Mouse (Mus musculus) lung, postnatal 0 days (tissue): Measurements from ENCODE around the gene Hs3st6. TPM values are rescaled to one million over a fixed set of nuclear protein-coding genes. Genes with fewer than 3 reads are reported as not detected.

Source experiments
- ATAC-seq: fragments of 200-750 bp; cut with Nextera tagmentation; 2 replicates; pipeline ENCODE4 v1.8.0; 2017; ENCODE audit warnings: moderate library complexity
- DNase-seq: peaks from one replicate; pipeline ENCODE4 v3.0.0-alpha.2; 2016; ENCODE audit warnings: low spot score
- H3K27ac ChIP-seq: fragments of 300-500 bp; sonication (generic); 2 replicates; pipeline ENCODE4 v1.5.1; 2014; ENCODE audit warnings: antibody characterized with exemption, mild to moderate bottlenecking, low read length, mixed read lengths
- H3K27me3 ChIP-seq: fragments of 300-500 bp; sonication (generic); replicated peaks from 2 replicates; pipeline ENCODE4 v1.6.1; 2014; ENCODE audit warnings: low read length, mixed read lengths; ENCODE audit not compliant: insufficient read depth
- H3K36me3 ChIP-seq: fragments of 300-500 bp; sonication (generic); 2 replicates; pipeline ENCODE4 v1.6.1; 2014; ENCODE audit warnings: low read length, mixed read lengths; ENCODE audit not compliant: insufficient read depth
- H3K4me1 ChIP-seq: fragments of 300-500 bp; sonication (generic); 2 replicates; pipeline ENCODE4 v1.6.1; 2014; ENCODE audit warnings: antibody characterized with exemption, low read depth, low read length, mixed read lengths; ENCODE audit not compliant: insufficient read depth
- H3K4me2 ChIP-seq: fragments of 300-500 bp; sonication (generic); replicated peaks from 2 replicates; pipeline ENCODE4 v1.6.1; 2014; ENCODE audit warnings: low read depth, mild to moderate bottlenecking, low read length, moderate library complexity, mixed read lengths
- H3K4me3 ChIP-seq: fragments of 300-500 bp; sonication (generic); 2 replicates; pipeline ENCODE4 v1.5.1; 2014; ENCODE audit warnings: low read depth, low read length
- H3K9ac ChIP-seq: fragments of 300-500 bp; sonication (generic); replicated peaks from 2 replicates; pipeline ENCODE4 v1.6.1; 2014; ENCODE audit warnings: low read depth, mild to moderate bottlenecking
- H3K9me3 ChIP-seq: fragments of 300-500 bp; sonication (generic); 2 replicates; pipeline ENCODE4 v1.6.1; 2016; ENCODE audit warnings: low read length, mixed read lengths
- CTCF ChIP-seq: IDR thresholded peaks from 2 replicates; pipeline ENCODE4 v1.5.1; 2016; ENCODE audit warnings: antibody characterized with exemption, mild to moderate bottlenecking
- EP300 ChIP-seq: IDR thresholded peaks from 2 replicates; pipeline ENCODE4 v1.6.1; 2016; ENCODE audit warnings: antibody characterized with exemption, mild to moderate bottlenecking, control low read depth
- WGBS: fragments of 180-500 bp; shearing (Covaris S2); extraction: QIAGEN DNeasy Blood & Tissue Kit; methylation state at CpG from one replicate; pipeline ENCODE4 v1.1.7; 2014; 5-methylcytosine and 5-hydroxymethylcytosine counted together
- polyA plus RNA-seq: library from polyadenylated mRNA; unstranded; fragments of >200 nt; fragmentation: Nextera tagmentation; extraction: Ambion mirVana; gene quantifications from 2 replicates; pipeline ENCODE4 v1.2.1, GENCODE M21; 2015

Gene Hs3st6
- polyA plus RNA-seq, 1 experiment from 2014 or later: 2.8 TPM

GRCm38 (mm10) chr17:24743896-24744295 is 8.9 kb upstream of the Hs3st6 start:
- ATAC-seq: no peak
- no peaks in the 10 kb centered on the region for H3K4me1 ChIP-seq
- no peaks in the 10 kb centered on the region for H3K27me3 ChIP-seq
- H3K36me3 ChIP-seq: peaks cover 11% of the 10 kb centered on the region; the same call in 1 of the 2 replicates
- H3K27ac ChIP-seq: no peak overlapping the region
- no peak for DNase-seq
- TF ChIP-seq EP300: no peak
- TF ChIP-seq CTCF: no peak
- H3K9ac ChIP-seq: no peak overlapping the region
- no peak overlapping the region for H3K4me2 ChIP-seq
- 77% methylated on average over 5 of the region's 5 CpGs for WGBS
- H3K9me3 ChIP-seq: no peaks in the 10 kb centered on the region
- H3K4me3 ChIP-seq: no peak overlapping the region

- Histone ChIP-seq H3K27ac (no peak overlapping the region), H3K4me1 (no peaks in the 10 kb centered on the region), H3K36me3 (peaks cover 11% of the 10 kb centered on the region; the same call in 1 of the 2 replicates), H3K4me3 (no peak overlapping the region), H3K27me3 (no peaks in the 10 kb centered on the region), H3K4me2 (no peak overlapping the region), H3K9me3 (no peaks in the 10 kb centered on the region), H3K9ac (no peak overlapping the region)
- ATAC-seq (no peak), DNase-seq (no peak)
- 72% methylated on average over 3 of the region's 3 CpGs for WGBS
- TF ChIP-seq CTCF: no peak
- TF ChIP-seq EP300: no peak
Observed at GRCm38 (mm10) chr17:24744381-24744780, 8.4 kb upstream of the Hs3st6 start.

- peak; percentile 87 for ATAC-seq
- TF ChIP-seq EP300 (no peak), CTCF (peak; percentile 96)
Observed at GRCm38 (mm10) chr17:24745526-24746497, 7.0 kb upstream of the Hs3st6 start.

GRCm38 (mm10) chr17:24746986-24747385 is 5.8 kb upstream of the Hs3st6 start:
- no peak for TF ChIP-seq EP300
- TF ChIP-seq CTCF: no peak
- Histone ChIP-seq H3K9me3 (no peaks in the 10 kb centered on the region), H3K4me3 (no peak overlapping the region), H3K27ac (no peak overlapping the region), H3K4me1 (no peaks in the 10 kb centered on the region), H3K4me2 (no peak overlapping the region), H3K36me3 (no peaks in the 10 kb centered on the region; the same call in 1 of the 2 replicates), H3K9ac (no peak overlapping the region), H3K27me3 (peaks cover 14% of the 10 kb centered on the region; the same call in 1 of the 2 replicates)
- WGBS: 33% methylated on average over 4 of the region's 4 CpGs
- DNase-seq (no peak), ATAC-seq (no peak)

More at GRCm38 (mm10) chr17:24745526-24746497, 7.0 kb upstream of the Hs3st6 start:
- Histone ChIP-seq H3K27ac (no peak overlapping the region), H3K4me1 (no peaks in the 10 kb centered on the region), H3K9ac (no peak overlapping the region), H3K36me3 (peaks cover 5% of the 10 kb centered on the region; the same call in 1 of the 2 replicates), H3K4me3 (no peak overlapping the region), H3K9me3 (no peaks in the 10 kb centered on the region), H3K4me2 (no peak overlapping the region), H3K27me3 (peaks cover 4% of the 10 kb centered on the region; the same call in 1 of the 2 replicates)
- DNase-seq: peak; percentile 92
- 23% methylated on average over 7 of the region's 7 CpGs for WGBS

- Histone ChIP-seq H3K4me3 (no peak overlapping the region), H3K27ac (no peak overlapping the region), H3K4me2 (no peak overlapping the region), H3K27me3 (peaks cover 34% of the 10 kb centered on the region), H3K9ac (no peak overlapping the region), H3K36me3 (no peaks in the 10 kb centered on the region), H3K4me1 (peaks cover 3% of the 10 kb centered on the region), H3K9me3 (no peaks in the 10 kb centered on the region)
- DNase-seq: no peak
- 14% methylated on average over 4 of the region's 4 CpGs for WGBS
- TF ChIP-seq EP300 (no peak), CTCF (no peak)
- no peak for ATAC-seq
Observed at GRCm38 (mm10) chr17:24751528-24751927, 1.3 kb upstream of the Hs3st6 start.

- ATAC-seq (no peak), DNase-seq (no peak)
- no peaks in the 10 kb centered on the region for H3K36me3 ChIP-seq
- peaks cover 2% of the 10 kb centered on the region for H3K4me1 ChIP-seq
- no peak overlapping the region for H3K4me3 ChIP-seq
- peaks cover 17% of the 10 kb centered on the region for H3K27me3 ChIP-seq
- WGBS: 71% methylated on average over 1 of the region's 1 CpGs
- no peak overlapping the region for H3K9ac ChIP-seq
- no peak overlapping the region for H3K27ac ChIP-seq
- TF ChIP-seq CTCF (no peak), EP300 (no peak)
- H3K4me2 ChIP-seq: no peak overlapping the region
- H3K9me3 ChIP-seq: no peaks in the 10 kb centered on the region
Observed at GRCm38 (mm10) chr17:24757394-24757793, 4.6 kb downstream of the Hs3st6 start.
